Mouse (Mus musculus): ENCODE data around the gene Klrc1. TPM values are rescaled to one million over a fixed set of nuclear protein-coding genes. Genes with fewer than 3 reads are reported as not detected.
"Not testable (repeated sequence)": the region's sequence is repeated elsewhere in the genome, so short reads cannot be mapped to it uniquely, and the experiment has no call there.

Klrc1 gene
- polyA plus RNA-seq (2012; ENCODE audit: insufficient read depth, insufficient read length, missing spikeins) = not detected in 2 replicates

DNA sequence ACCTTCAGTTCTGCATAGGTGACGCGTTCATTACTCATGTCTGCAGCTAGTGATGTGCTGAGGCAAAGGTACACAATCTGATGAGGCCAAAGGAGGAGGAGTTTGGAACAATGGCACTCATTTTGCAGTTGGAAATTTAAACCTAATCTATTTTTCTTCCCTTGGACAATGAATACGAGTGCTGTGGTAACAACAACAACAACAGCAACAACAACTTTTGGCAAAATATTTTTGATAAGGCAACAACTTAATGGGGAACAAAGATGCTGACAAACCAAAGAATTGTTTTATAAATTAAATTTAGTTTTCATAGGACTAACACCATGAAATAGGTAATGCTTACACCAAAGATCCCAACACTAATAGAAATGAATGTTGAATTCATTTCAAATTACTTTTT, at the start of gene Klrc1:
Gene Klrc1 (minus strand): TSS at position 101 of the 400 bp plus-strand sequence.
- Histone ChIP-seq H3K4me1 (ENCODE audit: control insufficient read depth, insufficient read depth, low read length) (no peaks in the 10 kb centered on the region), H3K4me3 (ENCODE audit: insufficient read depth, low read length) (no peak within 1 kb of the TSS), H3K27ac (ENCODE audit: insufficient read depth, low read depth, low read length) (no peak within 1 kb of the TSS)
- TF ChIP-seq CTCF (IDR thresholded peaks at IDR 0.05; ENCODE audit: low read depth, low read length) = no peak
- no peak for TF ChIP-seq POLR2A (IDR thresholded peaks at IDR 0.05; ENCODE audit: borderline replicate concordance, low read depth, low read length)

DNA sequence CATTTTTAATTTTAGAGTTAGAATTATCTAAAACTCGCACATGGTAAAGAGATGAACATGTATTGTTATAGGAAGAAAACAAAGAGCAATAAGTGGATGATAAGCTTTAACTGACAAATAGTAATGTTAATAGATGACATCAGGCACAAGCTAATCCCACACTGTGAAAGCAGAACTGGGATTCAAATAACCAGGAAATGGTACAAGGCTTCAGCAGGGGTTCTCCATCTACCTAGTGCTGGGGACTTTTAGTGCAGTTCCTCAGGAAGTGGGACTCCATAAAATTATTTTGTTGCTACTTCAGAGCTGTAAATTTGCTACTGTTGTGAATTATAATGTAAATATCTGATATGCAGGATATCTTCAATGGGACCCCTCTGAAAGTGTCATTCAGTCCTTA, 48.5 kb upstream of the Klrc1 start:
- no peak overlapping the region for H3K4me3 ChIP-seq (ENCODE audit: insufficient read depth, low read length)
- TF ChIP-seq POLR2A (IDR thresholded peaks at IDR 0.05; ENCODE audit: borderline replicate concordance, low read depth, low read length) (no peak), CTCF (IDR thresholded peaks at IDR 0.05; ENCODE audit: low read depth, low read length) (no peak)
- H3K27ac ChIP-seq (ENCODE audit: insufficient read depth, low read depth, low read length) = no peak overlapping the region

DNA sequence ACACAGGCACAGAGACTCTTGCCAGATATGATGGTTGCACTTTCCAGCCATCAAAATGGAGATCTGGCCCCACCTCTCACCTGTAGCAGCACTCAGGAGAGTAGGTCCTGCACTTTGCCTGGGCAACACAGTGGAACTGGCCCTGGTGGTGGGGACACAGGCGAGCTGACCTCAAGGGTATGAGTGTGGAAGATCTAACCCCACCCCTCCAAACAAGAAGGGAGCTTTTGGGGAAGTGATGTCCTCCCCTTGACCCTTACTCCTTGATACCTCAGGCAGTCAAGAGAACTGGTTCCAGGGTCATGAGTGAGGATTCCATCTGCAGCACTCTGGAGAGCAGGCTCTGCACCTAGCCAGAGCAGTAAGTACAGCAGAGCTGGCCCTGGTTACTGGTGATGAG, 42.6 kb upstream of the Klrc1 start:
- Histone ChIP-seq H3K4me3 (ENCODE audit: insufficient read depth, low read length) (no peak overlapping the region), H3K4me1 (ENCODE audit: control insufficient read depth, insufficient read depth, low read length) (0 out of 2 replicates have a peak, but pooled peaks cover 3% of the 10 kb centered on the region), H3K27ac (ENCODE audit: insufficient read depth, low read depth, low read length) (no peak overlapping the region)
- TF ChIP-seq POLR2A (IDR thresholded peaks at IDR 0.05; ENCODE audit: borderline replicate concordance, low read depth, low read length) (no peak), CTCF (IDR thresholded peaks at IDR 0.05; ENCODE audit: low read depth, low read length) (no peak)

More for the DNA sequence above, 48.5 kb upstream of the Klrc1 start:
- H3K4me1 ChIP-seq (ENCODE audit: control insufficient read depth, insufficient read depth, low read length) = no peaks in the 10 kb centered on the region

DNA sequence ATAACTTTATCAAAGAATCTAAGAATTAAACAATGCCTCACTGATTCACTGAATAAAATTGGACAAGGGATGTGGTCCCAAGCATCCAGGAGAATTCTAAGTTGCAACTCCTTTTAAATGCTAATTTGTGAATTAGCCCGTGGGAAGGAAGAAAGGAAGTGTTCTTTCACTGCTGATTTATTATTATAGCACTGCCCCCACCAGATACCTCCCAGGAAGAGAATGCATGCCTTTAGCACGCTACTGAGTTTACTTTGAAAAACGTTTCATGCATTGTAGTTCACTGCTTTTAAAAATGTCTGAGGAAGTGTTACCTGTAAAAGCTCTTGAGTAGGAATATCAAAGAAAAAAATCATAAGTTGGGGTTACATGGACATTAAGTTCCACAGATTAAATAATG, 41.7 kb upstream of the Klrc1 start:
- H3K27ac ChIP-seq (ENCODE audit: insufficient read depth, low read depth, low read length) = no peak overlapping the region
- TF ChIP-seq POLR2A (IDR thresholded peaks at IDR 0.05; ENCODE audit: borderline replicate concordance, low read depth, low read length) (no peak), CTCF (IDR thresholded peaks at IDR 0.05; ENCODE audit: low read depth, low read length) (no peak)
- no peak overlapping the region for H3K4me3 ChIP-seq (ENCODE audit: insufficient read depth, low read length)
- 0 out of 2 replicates have a peak, but pooled peaks cover 4% of the 10 kb centered on the region for H3K4me1 ChIP-seq (ENCODE audit: control insufficient read depth, insufficient read depth, low read length)

DNA sequence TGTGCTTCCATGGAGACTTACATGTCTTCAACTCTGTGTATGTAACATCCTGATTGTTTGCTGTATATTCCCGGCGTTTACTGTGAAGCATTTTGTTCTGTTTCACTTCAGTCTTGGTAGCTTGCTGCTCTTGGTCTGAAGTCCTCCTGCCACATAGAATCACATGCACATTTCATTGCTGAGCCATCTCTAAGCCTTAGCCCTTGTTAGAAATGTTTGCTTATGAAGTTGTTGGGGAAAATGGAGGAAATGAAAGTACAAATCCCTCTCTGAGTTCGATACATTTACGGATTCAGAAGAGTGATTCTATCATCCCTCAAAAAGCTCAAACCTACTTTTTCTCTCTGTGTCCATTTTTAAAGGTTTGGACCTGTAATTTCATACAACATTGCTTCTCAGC, 38.3 kb upstream of the Klrc1 start, which contains the start of gene Klri1:
Gene Klri1 (minus strand): TSS at position 101 of the 400 bp plus-strand sequence.
- peaks cover 23% of the 10 kb centered on the region for H3K4me1 ChIP-seq (ENCODE audit: control insufficient read depth, insufficient read depth, low read length)
- H3K27ac ChIP-seq (ENCODE audit: insufficient read depth, low read depth, low read length) = no peak within 1 kb of the TSS
- TF ChIP-seq CTCF (IDR thresholded peaks at IDR 0.05; ENCODE audit: low read depth, low read length) (no peak), POLR2A (IDR thresholded peaks at IDR 0.05; ENCODE audit: borderline replicate concordance, low read depth, low read length) (no peak)
- H3K4me3 ChIP-seq (ENCODE audit: insufficient read depth, low read length) = no peak within 1 kb of the TSS

DNA sequence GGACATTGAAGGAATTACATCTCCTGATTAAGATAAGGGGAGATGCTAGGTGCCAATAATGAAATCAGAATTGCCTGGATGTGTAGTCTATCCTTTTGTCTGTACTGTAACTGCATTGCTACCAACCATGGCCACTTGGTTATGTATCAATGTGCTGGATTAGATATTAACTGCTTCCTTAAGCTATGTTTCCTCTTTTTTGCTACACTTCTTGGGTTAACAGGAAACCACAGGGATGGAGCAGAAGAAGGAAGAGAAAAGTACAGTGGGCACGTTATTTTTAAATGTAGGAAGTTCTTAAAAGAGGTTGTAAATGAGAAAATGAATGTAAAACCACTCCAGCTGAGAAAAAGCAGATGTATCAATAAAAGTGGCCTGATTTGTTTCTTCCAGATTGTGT, 34.8 kb upstream of the Klrc1 start:
- no peak for TF ChIP-seq CTCF (IDR thresholded peaks at IDR 0.05; ENCODE audit: low read depth, low read length)
- TF ChIP-seq POLR2A (IDR thresholded peaks at IDR 0.05; ENCODE audit: borderline replicate concordance, low read depth, low read length) = no peak
- H3K4me1 ChIP-seq (ENCODE audit: control insufficient read depth, insufficient read depth, low read length) = peaks cover 23% of the 10 kb centered on the region
- peak overlapping the region; percentile 95 for H3K27ac ChIP-seq (ENCODE audit: insufficient read depth, low read depth, low read length)
- peak overlapping the region; percentile 30 for H3K4me3 ChIP-seq (ENCODE audit: insufficient read depth, low read length)

DNA sequence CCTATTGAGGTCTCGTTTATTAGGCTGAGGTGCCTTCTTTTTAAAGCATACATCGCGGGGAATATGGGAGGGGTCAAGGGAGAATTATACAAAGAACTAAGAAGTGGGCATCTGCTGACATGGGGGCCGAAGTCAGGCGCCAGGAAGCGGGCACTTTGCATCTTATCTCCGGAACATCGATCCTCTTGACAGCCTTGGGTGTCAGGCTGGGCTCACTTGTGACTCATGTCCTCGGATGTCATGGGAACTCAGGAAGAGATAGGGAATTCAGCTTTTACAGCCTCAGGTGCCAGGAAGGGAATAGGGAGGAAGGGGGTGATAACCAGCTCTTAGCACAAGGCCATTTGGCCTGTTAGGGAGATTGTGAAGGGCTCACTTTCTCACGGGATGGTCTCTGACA, 12.7 kb upstream of the Klrc1 start:
- H3K4me1 ChIP-seq (ENCODE audit: control insufficient read depth, insufficient read depth, low read length); H3K4me3 ChIP-seq (ENCODE audit: insufficient read depth, low read length); H3K27ac ChIP-seq (ENCODE audit: insufficient read depth, low read depth, low read length): not testable (repeated sequence)

DNA sequence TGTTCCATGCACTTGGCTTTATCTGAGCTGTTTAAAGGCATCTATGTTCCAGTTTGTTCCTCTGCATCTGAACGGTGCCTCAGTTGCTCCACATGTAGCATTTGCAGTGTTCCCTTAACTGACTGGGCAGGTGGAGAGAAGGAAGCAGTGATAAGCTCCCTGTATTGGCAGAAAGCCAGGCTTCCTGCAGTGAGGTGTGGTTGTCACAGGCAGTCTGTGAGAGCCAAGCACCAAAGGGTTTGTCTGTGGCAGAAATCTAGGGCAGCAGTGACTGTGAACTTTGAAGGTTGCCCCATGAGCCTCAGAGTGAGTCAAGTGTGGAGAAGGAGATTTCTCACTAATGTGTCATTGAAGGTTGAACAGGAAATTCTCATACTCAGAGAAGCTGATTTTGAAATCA, 1.6 kb upstream of the Klrc1 start:
- no peak overlapping the region for H3K4me3 ChIP-seq (ENCODE audit: insufficient read depth, low read length)
- H3K4me1 ChIP-seq (ENCODE audit: control insufficient read depth, insufficient read depth, low read length) = no peaks in the 10 kb centered on the region
- TF ChIP-seq POLR2A (IDR thresholded peaks at IDR 0.05; ENCODE audit: borderline replicate concordance, low read depth, low read length) (no peak), CTCF (IDR thresholded peaks at IDR 0.05; ENCODE audit: low read depth, low read length) (no peak)
- H3K27ac ChIP-seq (ENCODE audit: insufficient read depth, low read depth, low read length) = no peak overlapping the region

DNA sequence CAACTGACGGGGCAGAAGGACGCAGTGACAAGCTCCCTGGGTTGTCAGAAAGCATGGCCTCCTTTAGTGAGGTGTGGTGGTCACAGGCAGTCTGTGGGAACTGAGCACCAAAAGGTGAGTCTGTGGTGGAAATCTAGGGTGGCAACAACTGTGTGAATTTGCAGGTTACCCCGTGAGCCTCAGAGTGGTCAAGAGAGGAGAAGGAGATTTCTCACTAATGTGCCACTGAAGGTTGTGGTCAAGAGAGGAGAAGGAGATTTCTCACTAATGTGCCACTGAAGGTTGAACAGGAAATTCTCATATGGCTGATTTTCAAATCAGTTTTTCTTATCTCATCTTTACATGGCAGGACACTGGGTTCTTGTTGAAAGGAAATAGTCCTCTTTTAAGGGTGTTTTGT, 17.5 kb downstream of the Klrc1 start:
- H3K4me1 ChIP-seq (ENCODE audit: control insufficient read depth, insufficient read depth, low read length); H3K4me3 ChIP-seq (ENCODE audit: insufficient read depth, low read length); H3K27ac ChIP-seq (ENCODE audit: insufficient read depth, low read depth, low read length): not testable (repeated sequence)

DNA sequence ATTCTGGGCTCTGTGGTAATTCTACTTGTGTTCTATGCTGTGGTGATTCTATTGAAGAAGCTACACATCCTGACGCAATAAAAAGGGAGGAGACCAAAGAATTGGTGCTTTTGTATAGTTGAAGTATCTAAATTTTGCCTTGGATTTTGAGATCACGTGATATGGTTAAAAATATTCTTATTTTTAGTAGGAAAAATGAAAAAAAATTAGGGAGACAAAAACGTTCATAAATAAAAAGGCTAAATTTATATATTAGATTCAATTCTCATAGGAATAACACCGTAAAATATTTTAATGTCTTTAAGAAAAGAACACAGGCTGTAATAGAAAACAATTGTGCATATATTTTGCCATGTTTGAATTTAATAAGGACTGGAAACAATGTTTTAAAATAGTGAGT, 18.2 kb downstream of the Klrc1 start, which contains the start of gene Klrc2:
Gene Klrc2 (minus strand): TSS at position 101 of the 400 bp plus-strand sequence.
- H3K27ac ChIP-seq (ENCODE audit: insufficient read depth, low read depth, low read length); H3K4me3 ChIP-seq (ENCODE audit: insufficient read depth, low read length); H3K4me1 ChIP-seq (ENCODE audit: control insufficient read depth, insufficient read depth, low read length): not testable (repeated sequence)

DNA sequence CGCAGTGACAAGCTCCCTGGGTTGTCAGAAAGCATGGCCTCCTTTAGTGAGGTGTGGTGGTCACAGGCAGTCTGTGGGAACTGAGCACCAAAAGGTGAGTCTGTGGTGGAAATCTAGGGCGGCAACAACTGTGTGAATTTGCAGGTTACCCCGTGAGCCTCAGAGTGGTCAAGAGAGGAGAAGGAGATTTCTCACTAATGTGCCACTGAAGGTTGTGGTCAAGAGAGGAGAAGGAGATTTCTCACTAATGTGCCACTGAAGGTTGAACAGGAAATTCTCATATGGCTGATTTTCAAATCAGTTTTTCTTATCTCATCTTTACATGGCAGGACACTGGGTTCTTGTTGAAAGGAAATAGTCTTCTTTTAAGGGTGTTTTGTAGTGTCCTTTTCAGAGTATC, 34.7 kb downstream of the Klrc1 start:
- not testable (repeated sequence) for H3K4me3 ChIP-seq (ENCODE audit: insufficient read depth, low read length); H3K4me1 ChIP-seq (ENCODE audit: control insufficient read depth, insufficient read depth, low read length); H3K27ac ChIP-seq (ENCODE audit: insufficient read depth, low read depth, low read length)

DNA sequence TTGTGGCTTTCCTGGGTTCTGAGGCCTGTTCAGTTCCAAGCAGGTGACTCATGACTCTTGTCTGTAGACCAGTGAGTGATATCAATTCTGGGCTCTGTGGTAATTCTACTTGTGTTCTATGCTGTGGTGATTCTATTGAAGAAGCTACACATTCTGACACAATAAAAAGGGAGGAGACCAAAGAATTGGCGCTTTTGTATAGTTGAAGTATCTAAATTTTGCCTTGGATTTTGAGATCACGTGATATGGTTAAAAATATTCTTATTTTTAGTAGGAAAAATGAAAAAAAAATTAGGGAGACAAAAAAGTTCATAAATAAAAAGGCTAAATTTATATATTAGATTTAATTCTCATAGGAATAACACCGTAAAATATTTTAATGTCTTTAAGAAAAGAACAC, 35.5 kb downstream of the Klrc1 start, which contains the start of gene Klrc3:
Gene Klrc3 (minus strand): TSS at position 101 of the 400 bp plus-strand sequence.
- not testable (repeated sequence) for H3K4me3 ChIP-seq (ENCODE audit: insufficient read depth, low read length); H3K27ac ChIP-seq (ENCODE audit: insufficient read depth, low read depth, low read length); H3K4me1 ChIP-seq (ENCODE audit: control insufficient read depth, insufficient read depth, low read length)

DNA sequence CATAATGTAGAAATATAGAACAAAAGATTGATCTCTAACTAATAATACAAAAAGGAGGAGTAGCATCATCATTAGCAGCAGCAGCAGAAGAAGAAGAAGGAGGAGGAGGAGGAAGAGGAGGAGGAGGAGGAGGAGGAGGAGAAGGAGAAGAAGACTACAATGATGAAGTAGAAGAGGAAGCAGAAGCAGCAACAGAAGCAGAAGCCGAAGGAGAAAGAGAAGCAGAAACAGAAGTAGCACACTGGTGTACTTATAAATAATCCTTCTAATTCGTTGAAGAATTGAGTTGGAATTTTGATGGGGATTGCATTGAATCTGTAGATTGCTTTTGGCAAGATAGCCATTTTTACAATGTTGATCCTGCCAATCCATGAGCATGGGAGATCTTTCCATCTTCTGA, 47.7 kb downstream of the Klrc1 start:
- H3K4me1 ChIP-seq (ENCODE audit: control insufficient read depth, insufficient read depth, low read length) = not testable (repeated sequence)

More for the DNA sequence above, 47.7 kb downstream of the Klrc1 start:
- not testable (repeated sequence) for H3K4me3 ChIP-seq (ENCODE audit: insufficient read depth, low read length); H3K27ac ChIP-seq (ENCODE audit: insufficient read depth, low read depth, low read length)

Measured in bone marrow macrophage, adult 2 months (primary cell).